Mouse (Mus musculus): ENCODE results near the gene Tbl1x.
"Not testable (repeated sequence)": the region's sequence is repeated elsewhere in the genome, so short reads cannot be mapped to it uniquely, and the experiment has no call there.

The Tbl1x gene

DNA sequence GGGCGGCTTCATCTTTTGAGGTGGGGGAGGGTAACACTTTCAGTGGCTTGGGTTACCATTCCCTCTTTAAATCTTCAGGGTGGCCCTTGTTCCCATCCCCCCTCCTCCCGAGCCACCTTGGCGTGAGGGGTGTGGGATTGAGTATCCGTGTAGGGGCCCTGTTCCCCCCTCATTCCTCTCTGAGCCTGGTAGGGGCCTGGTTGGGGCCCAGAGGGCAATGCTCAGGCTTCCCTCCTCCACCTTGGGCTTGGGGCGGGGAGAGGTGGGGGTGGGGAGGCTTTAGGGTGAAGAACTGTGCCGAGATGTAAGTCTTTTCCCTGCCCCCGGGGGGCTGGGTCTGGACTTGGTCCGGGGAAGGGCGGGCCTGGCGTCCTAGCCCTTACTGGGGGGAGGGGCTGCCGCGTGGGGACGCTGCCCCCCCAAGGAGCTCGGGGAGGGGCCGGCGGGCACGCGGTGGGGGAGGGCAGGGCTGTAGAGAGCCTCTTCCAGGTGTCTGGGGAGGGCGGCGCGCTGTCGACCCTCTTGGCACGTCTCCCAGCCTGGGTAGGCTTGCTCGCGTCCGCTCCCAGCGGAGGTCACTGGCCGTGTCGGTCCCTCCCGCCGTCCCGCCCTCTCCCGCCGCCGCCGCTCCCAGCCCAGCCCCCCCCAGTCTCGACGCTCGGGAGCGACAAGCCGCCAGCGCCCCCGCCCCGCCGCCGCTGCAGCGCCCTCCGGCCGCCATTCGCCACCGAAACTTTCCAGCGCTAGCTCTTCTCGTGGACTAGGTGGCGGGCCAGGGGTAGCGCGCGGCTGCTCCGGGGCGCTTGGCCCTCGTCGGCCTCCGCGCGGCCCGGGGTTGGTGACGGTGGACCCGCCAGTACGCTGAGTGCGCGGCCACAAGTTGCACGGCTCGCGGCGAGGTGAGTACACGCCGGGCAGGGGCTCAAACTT, at the start of gene Tbl1x:
TSS of gene Tbl1x (plus strand) at position 643 of the 930 bp plus-strand sequence.
- DNase-seq (ENCODE audit: low spot score in 2 of 2): peak; percentile 26 to 41

DNA sequence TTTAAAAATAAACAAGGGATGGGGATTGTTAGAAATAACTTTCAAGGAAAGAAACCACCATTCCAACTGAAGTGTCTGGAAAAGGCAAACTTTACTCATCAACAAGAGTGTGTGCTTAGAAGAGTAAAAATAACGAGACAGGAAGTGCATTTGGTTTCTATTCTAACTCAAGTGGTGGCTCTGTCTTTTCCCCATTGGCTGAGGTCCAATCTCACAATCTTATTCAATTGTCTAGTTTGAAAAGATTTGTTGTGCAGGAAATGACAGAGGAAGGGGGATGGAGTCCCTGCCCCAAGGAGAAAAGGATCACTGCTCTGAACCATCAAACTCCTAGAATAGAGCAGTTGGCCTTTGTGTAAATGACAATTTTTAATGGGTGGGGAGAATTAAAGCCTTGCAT, 41.6 kb upstream of the Tbl1x start:
- no peak for DNase-seq (ENCODE audit: low spot score in 2 of 2)

DNA sequence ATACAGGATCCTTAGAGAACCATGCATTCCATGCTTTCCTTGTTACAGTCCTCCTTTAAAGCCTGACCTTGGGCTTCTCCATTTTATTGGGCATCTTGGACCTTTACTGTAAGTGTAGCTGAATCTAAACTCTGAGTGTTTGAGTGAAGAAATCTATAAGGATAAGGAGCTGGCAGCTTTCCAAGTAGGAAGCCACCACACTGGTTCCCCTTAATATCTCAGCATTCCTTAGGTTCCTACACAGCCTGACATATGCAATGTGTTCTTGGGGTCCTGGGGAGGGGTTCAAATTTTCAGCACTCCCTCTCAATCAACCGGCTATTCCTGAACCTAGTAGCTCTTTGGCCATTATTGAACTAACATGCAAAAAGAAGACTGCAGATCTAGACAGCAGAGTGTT, 38.0 kb upstream of the Tbl1x start:
- DNase-seq (ENCODE audit: low spot score in 2 of 2): no peak

DNA sequence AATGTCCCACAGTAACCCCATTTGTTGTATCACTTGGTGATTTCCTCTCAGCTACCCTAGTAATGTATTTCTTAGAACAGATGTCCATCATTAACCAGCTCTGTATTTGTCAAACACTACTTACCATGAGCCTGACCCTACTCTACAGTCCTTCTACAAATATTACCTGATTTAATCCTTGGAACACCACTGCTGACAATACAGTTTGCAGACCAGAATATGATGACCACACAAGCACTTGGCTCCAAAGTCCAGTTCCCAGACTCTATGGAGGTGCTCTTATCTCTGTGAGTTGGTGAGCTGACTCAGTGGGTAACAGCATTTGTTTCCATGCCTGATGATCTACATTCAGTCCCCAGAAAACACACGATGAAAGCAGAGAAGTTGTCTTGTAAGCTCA, 37.3 kb upstream of the Tbl1x start:
- DNase-seq (ENCODE audit: low spot score in 2 of 2): no peak

DNA sequence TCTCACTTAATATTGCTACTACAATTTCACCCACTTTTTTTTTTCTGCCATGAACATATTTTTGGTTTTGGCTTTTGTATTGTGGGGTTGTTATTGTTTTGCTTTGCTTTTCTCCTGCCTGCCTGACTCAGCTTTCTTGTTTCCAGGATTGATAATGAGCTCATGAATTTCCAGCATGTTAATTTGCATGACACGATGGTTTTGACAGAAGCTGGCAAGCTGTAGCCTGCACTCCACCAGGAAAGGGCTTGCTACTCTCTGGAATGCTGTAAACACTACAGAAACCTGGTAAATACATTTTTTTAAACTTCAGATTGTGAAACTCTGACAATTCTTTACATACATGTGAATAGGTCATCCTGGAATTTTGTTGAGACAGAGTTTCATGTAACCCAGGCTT, 36.3 kb upstream of the Tbl1x start:
- no peak for DNase-seq (ENCODE audit: low spot score in 2 of 2)

DNA sequence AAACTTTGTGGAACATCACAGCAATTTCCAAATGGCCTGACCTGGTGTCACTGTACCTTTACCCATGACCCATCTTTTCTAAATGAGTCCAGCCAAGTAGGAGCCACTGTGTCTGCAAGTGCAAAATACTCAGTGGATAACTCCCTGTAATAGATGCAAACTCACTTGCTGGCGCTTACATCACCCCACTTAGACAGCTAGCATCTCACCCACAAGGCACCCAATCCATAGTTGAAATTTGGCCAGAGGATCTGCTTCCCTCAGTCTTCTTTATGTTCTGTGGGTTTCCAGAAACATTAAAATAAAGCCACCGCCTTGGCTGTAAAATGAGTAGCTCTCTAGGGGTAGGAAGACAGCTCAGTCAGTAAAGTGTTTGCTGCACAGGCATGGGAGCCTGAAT, 33.3 kb upstream of the Tbl1x start:
- no peak for DNase-seq (ENCODE audit: low spot score in 2 of 2)

DNA sequence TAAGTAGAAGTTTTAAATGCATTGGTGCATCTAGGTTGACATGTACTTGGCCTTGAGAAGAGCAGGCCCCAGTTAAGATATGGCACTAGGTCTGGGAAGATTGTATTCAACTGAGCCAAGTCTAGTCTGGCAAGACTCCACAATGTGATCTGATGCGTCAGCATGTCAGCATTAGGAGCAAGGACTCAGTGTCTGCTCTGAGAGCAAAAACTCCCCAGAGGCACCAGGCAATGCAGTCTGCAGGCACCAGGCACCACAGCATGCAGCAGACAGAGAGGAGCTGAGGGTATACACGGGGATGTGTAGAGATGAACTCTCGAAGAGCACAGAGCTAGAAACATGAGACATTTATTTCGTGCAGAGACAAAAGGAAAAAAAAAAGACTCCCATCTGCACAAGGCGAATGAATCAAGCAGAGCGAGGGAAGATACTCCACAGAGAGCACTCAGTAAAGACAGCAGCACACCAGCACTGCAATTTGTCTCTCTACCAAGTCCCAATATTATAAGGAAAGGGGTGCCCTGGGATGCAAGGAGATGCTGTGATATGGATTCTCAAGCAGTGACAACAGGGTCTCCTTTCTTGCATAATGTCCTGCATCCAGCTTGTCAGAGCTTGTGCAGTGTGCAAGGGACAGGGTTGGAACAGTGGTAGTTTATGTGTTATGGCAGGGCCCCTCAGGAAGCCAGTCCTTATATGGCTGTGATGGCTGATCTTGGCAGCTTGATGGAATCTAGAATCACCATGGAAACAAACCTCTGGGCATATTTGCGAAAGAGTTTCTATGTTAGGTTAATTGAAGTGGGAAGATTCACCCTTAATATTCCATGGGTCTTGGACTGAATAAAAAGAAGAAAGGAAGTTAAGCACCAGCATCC, 22.7 kb upstream of the Tbl1x start:
- DNase-seq (ENCODE audit: low spot score in 2 of 2): no peak

DNA sequence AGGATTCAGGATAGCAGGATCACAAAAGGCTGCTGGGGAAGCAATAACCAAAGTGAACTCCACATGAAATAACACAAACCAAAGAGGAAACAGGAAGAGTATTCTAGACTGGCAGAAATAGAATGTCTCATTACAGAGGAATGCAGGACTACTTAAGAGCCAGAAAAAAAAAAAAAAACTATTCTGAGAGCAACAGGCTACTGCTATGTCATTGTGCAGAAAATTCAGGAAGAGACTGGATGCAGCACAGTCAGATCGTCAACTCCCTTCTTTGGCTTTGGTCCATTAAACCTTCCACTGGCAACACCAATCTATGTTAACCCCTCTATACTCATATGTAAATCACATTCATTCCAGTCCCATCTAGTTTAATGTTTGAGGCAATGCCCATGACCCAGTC, 20.7 kb upstream of the Tbl1x start:
- DNase-seq (ENCODE audit: low spot score in 2 of 2): no peak

DNA sequence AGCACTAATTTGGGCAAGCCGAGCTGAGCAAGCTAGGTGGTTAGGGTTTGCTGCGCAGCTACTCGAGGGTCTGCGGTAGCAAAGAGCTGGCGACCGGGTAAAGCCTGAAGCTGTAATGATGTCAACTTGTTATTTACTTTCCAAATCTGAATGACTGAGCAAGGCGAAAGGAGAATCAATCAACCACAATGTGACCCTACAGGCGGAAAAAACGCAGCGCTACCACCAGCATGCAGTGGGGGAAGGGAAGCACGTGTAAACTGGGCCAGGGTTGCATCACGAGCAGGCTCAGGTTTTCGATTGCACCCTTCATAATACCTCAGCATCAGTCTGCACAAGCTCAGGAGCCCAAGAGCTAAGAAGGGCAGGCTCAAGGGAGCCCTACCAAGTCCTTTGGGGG, 1.7 kb upstream of the Tbl1x start:
- peak; percentile 86 to 90 for DNase-seq (ENCODE audit: low spot score in 2 of 2)

DNA sequence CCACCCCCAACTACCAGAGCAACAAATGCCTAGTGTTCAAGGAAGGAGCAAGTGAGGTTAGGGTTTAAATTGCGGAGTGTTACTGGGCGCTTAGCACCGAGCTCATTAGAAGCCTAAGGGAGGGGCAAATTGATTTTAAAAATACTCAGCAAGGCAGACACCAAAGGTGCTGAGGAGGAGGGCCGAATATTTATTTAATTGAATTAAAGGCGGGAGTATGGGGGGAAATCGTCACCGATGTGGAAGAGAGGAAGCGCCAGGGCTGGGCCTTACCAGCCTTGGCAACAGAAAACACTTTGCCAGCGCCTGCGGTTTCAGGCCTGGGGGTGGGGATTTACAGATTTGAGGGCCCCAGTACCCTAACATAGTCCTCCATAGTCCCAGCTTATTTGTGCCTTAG, 1.0 kb upstream of the Tbl1x start:
- peak; percentile 3 to 11 for DNase-seq (ENCODE audit: low spot score in 2 of 2)

DNA sequence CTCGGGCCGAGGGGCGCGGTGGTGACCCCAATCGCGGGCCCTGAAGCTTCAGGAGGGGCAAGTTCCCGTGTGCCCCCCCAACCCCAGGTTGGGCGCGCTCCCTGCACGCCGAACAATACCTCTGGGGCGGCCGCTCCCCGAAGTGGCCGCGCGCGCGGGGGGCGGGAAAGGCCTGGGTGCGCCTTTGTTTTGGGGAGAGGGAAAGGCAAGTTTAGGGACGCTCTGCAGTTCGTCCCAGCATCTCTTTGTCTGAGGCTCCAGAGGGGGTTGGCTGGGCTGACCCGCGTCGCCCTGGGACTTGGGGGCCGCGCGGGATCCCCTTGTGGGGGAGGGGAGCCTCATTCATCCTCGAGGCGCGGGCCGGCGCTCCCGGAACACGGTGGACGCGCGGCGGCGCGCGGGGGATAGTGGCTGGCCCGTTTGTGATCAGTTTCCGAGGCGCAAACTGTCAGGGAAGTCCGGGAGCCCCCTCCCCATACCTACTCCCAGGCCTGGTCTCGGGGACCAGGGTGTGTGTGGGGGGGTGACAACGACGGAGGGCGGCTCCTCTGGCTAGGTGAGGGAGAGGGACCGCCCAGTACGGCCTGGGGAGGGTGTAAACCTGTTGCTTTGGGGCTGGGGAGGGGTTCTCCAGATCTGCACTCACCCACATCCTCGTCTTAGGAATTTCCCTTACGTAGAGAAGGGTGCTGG, 634 bp downstream of the Tbl1x start:
- DNase-seq (ENCODE audit: low spot score in 2 of 2): peak; percentile 32 to 37

DNA sequence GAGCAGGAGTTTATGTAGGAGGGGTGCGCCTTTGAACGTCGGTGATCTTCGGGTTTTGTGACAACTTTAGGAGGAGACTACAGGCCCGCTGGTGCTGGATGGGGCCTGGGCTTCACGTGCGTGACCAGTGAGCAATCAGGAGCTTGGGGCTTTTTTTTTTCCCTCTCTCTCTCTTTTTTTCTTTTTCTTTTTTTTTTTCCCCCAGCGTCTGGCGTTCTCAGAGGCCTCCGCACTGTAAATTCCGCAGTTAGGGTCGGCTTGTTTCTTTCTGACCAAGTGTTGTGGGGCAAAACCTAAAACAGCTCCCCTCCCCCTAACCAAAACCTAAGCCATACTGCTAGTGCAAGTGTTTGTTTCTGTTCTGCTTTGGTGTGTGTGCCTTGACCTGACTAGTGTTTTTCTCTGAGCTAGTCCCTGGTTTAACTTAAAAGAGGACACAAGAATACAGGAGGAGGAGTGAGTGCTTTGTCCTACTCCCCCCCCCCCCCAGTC, 1.2 kb downstream of the Tbl1x start:
- DNase-seq (ENCODE audit: low spot score in 2 of 2): no peak

DNA sequence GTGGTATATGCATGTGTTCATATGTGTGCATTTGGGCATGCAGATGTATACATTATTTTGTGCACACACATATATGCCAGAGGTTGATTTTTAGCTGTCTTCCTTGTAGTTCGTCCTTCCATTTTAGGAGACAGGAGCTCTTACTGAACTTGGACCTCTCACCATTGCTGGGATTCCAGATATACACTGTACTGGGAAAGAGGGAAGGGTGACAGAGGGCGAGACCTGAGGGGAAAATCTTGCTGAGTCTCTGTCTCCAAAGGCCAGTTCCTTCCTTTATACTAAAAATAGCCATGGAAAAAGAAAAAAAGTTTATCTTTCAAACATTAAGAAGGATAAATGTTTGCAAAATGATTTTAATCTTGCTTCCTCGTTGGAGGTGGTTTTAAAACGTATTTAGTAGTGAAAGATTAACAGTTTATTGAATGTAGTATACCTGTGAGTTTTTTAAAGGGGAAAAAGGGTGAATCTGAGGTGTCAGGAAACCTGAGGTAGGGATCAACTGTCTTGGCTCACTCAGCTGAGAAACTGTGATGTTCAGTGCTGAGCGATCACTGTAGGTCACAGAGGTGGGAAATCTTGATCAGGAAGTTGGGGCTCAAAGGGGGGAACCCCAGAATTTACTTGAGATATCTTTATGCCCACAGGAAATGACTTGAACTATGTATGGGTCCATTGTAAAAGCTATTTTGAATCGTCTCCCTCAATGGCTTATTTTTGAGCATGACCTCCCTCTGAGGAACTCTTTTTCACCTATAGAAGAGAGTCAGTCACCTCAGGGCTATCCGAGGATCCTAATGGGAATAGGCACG, 6.7 kb downstream of the Tbl1x start:
- peak; percentile 15 to 27 for DNase-seq (ENCODE audit: low spot score in 2 of 2)

DNA sequence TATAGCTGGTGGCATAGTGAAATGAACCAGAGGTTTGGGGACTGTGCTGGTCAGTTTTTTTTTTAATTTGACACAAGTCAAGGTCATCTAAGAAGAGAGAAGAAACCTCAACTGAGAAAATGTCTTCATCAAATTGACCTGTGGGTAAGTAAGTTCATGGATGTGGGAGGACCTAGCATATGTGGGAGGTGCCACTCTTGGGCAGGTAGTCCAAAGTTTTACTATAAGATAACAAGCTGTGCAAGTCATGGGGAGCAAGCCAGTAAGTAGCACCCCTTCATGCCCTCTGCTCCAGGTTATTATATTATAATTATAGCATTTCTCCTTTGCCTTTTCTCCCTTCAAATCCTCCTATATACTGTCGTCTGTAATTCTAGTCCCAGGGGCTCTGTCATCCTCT, 8.1 kb downstream of the Tbl1x start:
- DNase-seq (ENCODE audit: low spot score in 2 of 2): no peak

DNA sequence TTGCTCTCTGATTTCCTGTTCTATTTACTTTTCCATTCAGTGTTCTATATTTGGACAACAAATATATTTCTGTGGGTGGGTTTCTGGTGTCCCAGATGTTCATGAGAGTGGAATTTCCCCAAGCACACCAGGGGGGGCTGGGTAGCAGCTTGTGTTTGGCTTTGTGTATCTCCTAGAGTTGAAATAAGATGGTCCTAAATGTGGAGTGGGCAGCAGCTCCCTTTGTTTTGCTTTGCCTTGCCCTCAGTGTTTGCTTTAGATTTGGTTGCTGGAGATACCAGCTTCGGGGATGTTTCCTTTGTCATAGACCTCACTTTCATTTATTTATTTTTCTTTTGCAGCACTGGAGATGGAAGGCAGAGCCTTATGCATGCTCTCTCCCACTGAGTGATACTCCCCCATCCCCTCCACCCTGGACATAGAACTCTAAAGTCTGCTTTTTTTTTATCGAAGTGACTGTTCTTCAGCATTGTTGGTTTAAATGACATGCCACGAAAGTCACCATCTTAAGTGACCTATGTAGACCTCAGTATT, 12.1 kb downstream of the Tbl1x start:
- no peak for DNase-seq (ENCODE audit: low spot score in 2 of 2)

DNA sequence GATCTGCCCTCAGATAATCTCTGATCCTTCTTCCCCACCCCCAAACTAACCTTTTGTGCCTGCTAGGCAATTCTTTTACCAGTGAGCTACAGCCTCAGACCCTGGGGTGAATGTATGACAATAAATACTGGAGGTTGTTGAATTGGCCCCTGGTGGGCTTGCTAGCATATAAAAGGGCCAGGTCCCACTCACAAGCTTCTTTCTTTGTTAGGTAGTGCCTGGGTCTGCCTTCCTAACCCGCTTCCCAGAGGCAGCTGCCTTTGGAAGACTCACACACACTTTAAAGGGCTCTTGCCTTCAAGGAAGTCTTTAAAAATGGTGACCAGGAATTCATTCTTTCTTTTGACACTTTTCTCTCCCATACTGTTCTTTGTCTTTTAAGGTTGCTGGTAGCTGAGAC, 14.4 kb downstream of the Tbl1x start:
- no peak for DNase-seq (ENCODE audit: low spot score in 2 of 2)

DNA sequence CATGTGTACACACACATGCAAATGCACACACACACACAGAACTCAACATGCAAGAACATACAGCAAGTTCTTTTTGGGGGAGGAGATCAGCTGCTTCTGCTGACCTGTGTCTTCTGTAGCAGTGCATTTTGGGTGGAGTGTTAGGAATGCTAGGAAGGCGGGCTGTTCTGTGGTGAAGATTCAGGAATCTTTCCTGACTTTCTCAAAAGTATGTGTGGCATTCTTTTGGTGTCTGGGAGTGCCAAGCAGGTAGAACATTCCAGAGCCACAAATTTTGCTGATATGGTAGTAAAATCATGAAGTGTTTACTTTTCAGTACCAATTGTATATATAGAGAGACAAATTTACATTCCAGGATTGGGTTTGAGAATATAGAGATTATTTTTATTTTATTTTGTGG, 17.6 kb downstream of the Tbl1x start:
- DNase-seq (ENCODE audit: low spot score in 2 of 2): no peak

DNA sequence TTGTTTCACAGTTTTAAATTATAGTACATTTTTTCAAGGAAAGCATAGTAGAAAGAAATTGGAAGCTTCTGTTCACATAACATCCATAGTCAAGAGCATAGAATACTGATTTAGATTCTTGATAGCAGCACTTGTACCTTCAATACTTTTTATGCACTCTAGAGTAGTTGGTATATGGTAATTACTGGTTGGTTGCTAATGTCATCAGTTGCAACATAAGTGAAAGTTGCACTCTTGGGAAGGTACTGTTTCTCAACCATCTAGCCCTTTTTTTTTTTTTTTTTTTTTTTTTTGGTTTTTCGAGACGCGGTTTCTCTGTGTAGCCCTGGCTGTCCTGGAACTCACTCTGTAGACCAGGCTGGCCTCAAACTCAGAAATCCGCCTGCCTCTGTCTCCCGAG, 20.2 kb downstream of the Tbl1x start:
- no peak for DNase-seq (ENCODE audit: low spot score in 2 of 2)

DNA sequence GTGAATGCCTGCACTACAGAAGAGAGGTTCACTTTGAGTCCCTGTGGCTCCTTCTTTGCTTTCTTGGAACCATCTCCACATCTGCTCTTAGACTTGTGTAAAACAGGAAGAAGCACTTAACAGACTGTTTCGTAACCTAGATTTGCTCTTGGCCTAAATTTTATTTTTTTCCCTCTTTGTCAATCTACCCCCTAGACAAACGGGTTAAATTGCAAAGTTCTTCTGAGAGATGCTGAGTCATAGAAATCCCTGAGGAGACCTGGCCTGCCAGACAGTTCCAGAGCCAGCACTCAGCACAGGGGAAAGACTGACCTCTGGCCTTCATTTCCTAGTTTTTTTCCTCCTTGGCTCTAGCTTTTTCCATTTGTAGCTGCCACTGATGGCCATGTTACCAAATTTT, 23.1 kb downstream of the Tbl1x start:
- no peak for DNase-seq (ENCODE audit: low spot score in 2 of 2)

DNA sequence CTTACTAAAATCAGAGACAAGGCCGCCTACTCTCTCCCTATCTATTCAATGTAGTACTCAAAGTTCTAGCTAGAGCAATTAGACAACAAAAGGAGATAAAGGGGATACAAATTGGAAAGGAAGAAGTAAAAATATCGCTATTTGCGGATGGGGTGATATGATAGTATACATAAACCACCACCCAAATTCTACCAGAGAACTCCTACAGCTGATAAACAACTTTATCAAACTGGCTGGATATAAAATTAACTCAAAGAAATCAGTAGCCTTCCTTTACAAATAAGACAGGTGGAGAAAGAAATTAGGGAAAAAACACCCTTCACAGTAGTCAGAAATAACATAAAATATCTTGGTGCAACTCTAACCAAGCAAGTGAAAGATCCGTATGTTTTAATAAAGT, 29.0 kb downstream of the Tbl1x start:
- not testable (repeated sequence) for DNase-seq (ENCODE audit: low spot score in 2 of 2)

DNA sequence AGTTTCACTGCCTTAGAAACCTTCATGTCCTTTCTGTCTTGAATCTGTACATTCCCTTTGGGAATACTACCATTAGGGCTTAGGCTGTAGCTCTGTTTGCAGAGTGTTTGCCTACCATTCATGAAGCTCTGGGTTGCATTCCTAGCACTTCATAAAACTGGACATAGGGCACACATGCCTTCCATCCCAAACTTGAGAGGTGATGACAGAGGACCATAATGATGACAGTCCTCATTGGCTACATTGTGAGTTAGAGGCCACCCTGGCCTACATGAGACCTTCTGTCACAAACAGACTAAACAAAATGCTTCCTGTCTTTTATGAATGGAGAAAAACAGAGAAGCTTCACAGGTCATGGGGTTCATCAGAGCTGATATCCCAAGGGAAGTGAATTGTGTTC, 33.2 kb downstream of the Tbl1x start:
- DNase-seq (ENCODE audit: low spot score in 2 of 2): no peak
